Mouse (Mus musculus) heart, embryonic 10.5 days (tissue): ENCODE measurements around the gene Nptx2. TPM values are rescaled to one million over a fixed set of nuclear protein-coding genes. Genes with fewer than 3 reads are reported as not detected.

Source experiments
- DNase-seq: peaks from one replicate; pipeline ENCODE4 v3.0.0-alpha.2; 2017; ENCODE audit warnings: low spot score
- H3K27ac ChIP-seq: fragments of 300-500 bp; sonication (generic); 2 replicates; pipeline ENCODE4 v1.5.1; 2016; ENCODE audit warnings: mild to moderate bottlenecking
- H3K27me3 ChIP-seq: fragments of 300-500 bp; sonication (generic); 2 replicates; pipeline ENCODE4 v1.6.1; 2016; ENCODE audit warnings: mild to moderate bottlenecking; ENCODE audit not compliant: poor library complexity, insufficient read depth, severe bottlenecking
- H3K36me3 ChIP-seq: fragments of 300-500 bp; sonication (generic); 2 replicates; pipeline ENCODE4 v1.6.1; 2016; ENCODE audit warnings: mild to moderate bottlenecking, moderate library complexity
- H3K4me1 ChIP-seq: fragments of 300-500 bp; sonication (generic); 2 replicates; pipeline ENCODE4 v1.6.1; 2016; ENCODE audit warnings: mild to moderate bottlenecking
- H3K4me3 ChIP-seq: fragments of 300-500 bp; sonication (generic); 2 replicates; pipeline ENCODE4 v1.5.1; 2016; ENCODE audit warnings: mild to moderate bottlenecking, moderate library complexity
- H3K9me3 ChIP-seq: fragments of 300-500 bp; sonication (generic); 2 replicates; pipeline ENCODE4 v1.6.1; 2016; ENCODE audit warnings: mild to moderate bottlenecking, moderate library complexity
- WGBS: fragments of 180-500 bp; shearing (Covaris S2); methylation state at CpG from one replicate; pipeline ENCODE4 v1.1.7; 2016; 5-methylcytosine and 5-hydroxymethylcytosine counted together
- polyA plus RNA-seq: library from polyadenylated mRNA; unstranded; fragments of >200 nt; fragmentation: Nextera tagmentation; extraction: Ambion mirVana; gene quantifications from 2 replicates; pipeline ENCODE4 v1.2.1, GENCODE M21; 2016

The Nptx2 gene
- 1.1 and 1.6 TPM in 2 replicates for polyA plus RNA-seq

DNA sequence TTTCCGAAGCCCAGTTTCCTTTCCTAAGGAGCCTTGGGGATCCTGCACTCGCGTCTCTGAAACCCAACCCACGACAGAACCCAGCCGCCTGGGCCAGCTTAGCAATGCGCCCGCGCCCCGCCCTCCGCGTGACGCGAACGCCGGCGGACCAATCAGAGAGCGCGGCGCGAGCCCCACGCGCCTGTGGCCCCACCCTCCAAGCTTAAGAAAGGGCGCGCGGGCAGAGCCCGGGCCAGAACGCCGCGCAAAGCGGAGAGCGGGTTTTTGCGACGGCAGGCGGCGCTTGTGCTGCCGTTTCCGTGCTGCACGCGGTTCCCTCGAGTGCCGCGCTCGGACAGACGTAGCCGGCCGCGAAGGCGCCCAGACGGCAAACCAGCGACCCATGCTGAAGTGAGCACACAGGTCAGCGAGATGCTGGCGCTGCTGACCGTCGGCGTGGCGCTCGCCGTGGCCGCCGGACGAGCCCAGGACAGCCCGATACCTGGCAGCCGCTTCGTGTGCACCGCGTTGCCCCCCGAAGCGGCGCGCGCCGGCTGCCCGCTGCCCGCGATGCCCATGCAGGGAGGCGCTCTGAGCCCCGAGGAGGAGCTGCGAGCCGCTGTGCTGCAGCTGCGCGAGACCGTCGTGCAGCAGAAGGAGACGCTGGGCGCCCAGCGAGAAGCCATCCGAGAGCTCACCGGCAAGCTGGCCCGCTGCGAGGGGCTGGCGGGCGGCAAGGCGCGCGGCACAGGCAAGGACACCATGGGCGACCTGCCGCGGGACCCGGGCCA lies at the start of gene Nptx2:
Gene Nptx2 (plus strand): TSS at position 250 of the 770 bp plus-strand sequence.
- H3K4me3 ChIP-seq: peak within 1 kb of the TSS; percentile 52
- peak within 1 kb of the TSS; percentile 59; the same call in 1 of the 2 replicates for H3K27ac ChIP-seq
- peaks cover 19% of the 10 kb centered on the region for H3K4me1 ChIP-seq
- peaks cover 72% of the 10 kb centered on the region for H3K27me3 ChIP-seq
- peak; percentile 85 for DNase-seq
- H3K36me3 ChIP-seq: no peaks in the 10 kb centered on the region; the same call in 1 of the 2 replicates
- no peaks in the 10 kb centered on the region for H3K9me3 ChIP-seq
- under 1% methylated on average over 98 of the region's 99 CpGs for WGBS

DNA sequence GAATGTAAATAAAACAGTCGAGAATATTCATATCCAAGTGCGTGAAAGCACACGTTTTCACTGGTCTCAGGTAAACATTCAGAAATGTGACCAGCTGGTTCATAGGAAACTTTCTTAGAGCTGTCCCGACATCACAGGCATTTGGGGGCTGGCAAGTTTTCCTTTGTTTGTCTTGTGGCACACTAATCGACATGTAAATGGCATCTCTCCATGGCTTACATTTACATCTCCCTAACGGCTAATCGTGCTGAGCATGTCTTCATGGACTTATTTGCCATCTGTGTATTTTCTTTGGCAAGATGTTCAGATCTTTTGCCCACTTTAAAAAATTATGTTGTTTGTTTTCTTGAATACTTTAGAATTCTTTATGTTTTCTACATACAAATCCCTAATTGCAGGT lies 49.2 kb upstream of the Nptx2 start:
- WGBS: 85% methylated on average over 7 of the region's 7 CpGs
- DNase-seq: no peak

DNA sequence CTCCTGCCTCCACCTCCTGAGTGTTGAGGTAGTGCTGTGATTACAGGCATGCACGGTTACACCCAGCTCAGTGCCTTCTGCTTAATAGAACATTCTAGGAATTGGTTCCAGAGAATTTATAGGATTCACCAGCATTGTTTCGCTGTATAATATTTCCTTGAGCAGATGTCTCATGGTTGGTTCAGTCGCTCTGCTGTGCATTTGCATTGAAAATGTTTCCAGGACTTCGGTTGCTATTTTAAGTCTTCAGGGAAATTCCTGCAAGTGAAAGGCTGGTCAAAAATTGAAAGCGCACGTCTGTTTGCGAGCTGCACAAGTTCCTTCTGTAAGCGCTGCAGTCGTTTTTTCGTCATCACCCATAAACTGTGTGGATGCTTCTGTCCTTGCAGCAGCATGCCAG lies 41.5 kb upstream of the Nptx2 start:
- Histone ChIP-seq H3K9me3 (no peaks in the 10 kb centered on the region), H3K27ac (no peak overlapping the region), H3K27me3 (0 out of 2 replicates have a peak, but pooled peaks cover 8% of the 10 kb centered on the region), H3K4me1 (no peaks in the 10 kb centered on the region), H3K4me3 (no peak overlapping the region), H3K36me3 (no peaks in the 10 kb centered on the region)
- no peak for DNase-seq
- WGBS: 89% methylated on average over 10 of the region's 10 CpGs

More for the DNA sequence above, 49.2 kb upstream of the Nptx2 start:
- Histone ChIP-seq H3K27me3 (no peaks in the 10 kb centered on the region), H3K4me1 (no peaks in the 10 kb centered on the region), H3K36me3 (no peaks in the 10 kb centered on the region), H3K9me3 (no peaks in the 10 kb centered on the region), H3K4me3 (no peak overlapping the region), H3K27ac (no peak overlapping the region)

DNA sequence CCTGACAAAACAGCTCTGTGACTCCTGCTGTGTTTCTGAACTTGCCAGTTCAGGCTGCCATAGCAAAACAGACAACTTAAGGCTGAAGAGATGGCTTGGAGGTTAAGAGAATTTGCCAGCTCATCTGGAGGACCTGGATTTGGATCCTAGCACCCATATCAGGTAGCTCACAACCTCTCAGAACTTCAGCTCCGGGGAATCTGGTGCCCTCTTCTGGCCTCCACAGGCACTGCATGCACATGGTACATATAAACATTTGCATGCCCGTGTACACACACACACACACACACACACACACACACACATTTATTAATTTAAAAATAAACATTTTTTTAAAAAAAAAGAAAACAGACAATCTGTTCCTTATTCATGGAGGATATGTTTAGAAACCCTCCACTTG lies 40.0 kb upstream of the Nptx2 start:
- H3K4me1 ChIP-seq: no peaks in the 10 kb centered on the region
- H3K27me3 ChIP-seq: 0 out of 2 replicates have a peak, but pooled peaks cover 8% of the 10 kb centered on the region
- no peak overlapping the region for H3K27ac ChIP-seq
- WGBS: 91% methylated on average over 2 of the region's 2 CpGs
- no peaks in the 10 kb centered on the region for H3K9me3 ChIP-seq
- H3K4me3 ChIP-seq: no peak overlapping the region
- H3K36me3 ChIP-seq: no peaks in the 10 kb centered on the region
- DNase-seq: no peak

DNA sequence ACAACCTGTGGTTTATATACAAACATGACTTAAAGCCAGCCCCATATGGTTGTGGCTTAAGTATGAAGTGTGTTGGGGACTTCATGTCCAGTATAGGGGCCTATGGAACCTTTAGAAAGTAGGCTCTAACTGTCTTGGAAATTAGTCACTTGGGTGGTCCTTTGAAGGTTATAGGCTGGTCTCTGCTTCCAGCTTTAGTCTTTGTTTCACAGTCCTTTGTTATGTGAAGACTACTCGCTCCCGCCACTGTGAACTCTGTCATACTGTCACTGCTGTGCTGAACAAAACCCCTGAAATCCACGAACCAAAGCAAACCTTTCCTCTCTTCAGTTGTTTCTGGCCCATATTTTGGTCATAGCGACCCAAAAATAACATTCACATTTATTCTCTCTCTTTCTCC lies 39.5 kb upstream of the Nptx2 start:
- DNase-seq: no peak
- H3K36me3 ChIP-seq: no peaks in the 10 kb centered on the region
- no peak overlapping the region for H3K4me3 ChIP-seq
- H3K4me1 ChIP-seq: no peaks in the 10 kb centered on the region
- H3K27me3 ChIP-seq: 0 out of 2 replicates have a peak, but pooled peaks cover 8% of the 10 kb centered on the region
- no peak overlapping the region for H3K27ac ChIP-seq
- 73% methylated on average over 4 of the region's 4 CpGs for WGBS
- no peaks in the 10 kb centered on the region for H3K9me3 ChIP-seq

DNA sequence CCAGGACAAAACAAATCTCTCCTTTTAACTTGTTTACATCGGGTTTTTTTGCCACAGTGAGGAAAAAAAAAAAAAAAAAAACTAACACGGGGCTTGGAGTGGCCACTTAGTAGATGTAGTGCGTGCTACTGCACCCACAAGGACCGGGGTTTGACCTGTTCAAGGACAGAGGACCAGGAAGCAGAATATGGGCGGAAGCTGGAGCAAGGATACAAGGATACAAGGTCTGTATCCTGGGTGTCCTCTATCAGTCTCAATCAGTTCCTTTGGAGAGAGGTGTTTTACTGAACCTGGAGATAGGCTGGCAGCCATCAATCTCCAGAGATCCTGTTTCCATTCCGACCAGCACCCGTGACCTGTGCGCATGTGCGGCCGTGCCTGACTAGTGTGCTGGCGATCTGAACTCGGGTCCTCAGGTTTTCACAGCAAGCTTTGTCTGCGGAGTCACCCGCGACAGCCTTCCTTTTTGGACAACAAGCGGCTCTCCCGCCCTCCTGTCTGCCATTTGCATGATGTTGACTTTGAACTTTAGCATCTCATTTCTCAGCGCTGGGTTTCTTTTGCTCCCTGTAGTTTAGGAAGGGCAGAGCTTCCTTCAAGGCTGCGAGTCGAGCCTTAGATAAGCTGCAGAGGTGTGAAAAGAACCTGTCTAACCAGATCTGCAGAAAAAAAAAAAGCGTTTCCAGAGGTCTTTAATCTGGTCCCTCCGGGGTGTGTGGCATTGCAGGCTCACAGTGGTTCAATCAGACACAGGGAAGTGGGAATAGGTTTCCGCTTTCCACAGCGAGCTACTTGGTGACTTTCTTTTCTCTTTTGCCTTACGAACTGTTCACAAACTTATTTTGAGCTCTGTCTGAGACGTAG lies 38.8 kb upstream of the Nptx2 start:
- H3K4me3 ChIP-seq: peak overlapping the region; percentile 29; the same call in 1 of the 2 replicates
- WGBS: 19% methylated on average over 26 of the region's 26 CpGs
- no peaks in the 10 kb centered on the region for H3K9me3 ChIP-seq
- no peak for DNase-seq
- no peaks in the 10 kb centered on the region for H3K4me1 ChIP-seq
- 0 out of 2 replicates have a peak, but pooled peaks cover 8% of the 10 kb centered on the region for H3K27me3 ChIP-seq
- no peak overlapping the region for H3K27ac ChIP-seq
- H3K36me3 ChIP-seq: no peaks in the 10 kb centered on the region

DNA sequence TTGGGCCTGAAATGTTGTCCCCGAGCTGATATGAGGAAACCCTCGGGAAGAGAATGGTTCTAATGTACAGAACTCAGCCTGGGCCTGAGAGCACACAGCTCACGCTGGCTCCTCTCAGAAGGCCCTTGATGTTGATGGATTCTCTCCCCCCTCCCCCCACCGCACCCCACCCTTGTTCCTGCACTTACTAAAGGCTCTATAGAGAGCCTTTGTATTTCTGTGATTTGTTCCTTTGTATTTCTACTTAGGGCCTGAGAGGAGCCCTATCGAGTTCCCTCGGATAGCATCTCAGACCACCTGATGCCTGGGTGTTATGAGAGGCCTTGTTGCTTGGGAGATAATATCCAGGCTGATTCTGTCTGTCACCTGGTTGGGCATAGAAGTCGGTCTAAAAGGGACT lies 36.3 kb upstream of the Nptx2 start:
- Histone ChIP-seq H3K36me3 (no peaks in the 10 kb centered on the region), H3K27ac (no peak overlapping the region), H3K4me1 (no peaks in the 10 kb centered on the region), H3K4me3 (no peak overlapping the region), H3K27me3 (0 out of 2 replicates have a peak, but pooled peaks cover 8% of the 10 kb centered on the region), H3K9me3 (no peaks in the 10 kb centered on the region)
- 48% methylated on average over 7 of the region's 7 CpGs for WGBS
- DNase-seq: no peak

DNA sequence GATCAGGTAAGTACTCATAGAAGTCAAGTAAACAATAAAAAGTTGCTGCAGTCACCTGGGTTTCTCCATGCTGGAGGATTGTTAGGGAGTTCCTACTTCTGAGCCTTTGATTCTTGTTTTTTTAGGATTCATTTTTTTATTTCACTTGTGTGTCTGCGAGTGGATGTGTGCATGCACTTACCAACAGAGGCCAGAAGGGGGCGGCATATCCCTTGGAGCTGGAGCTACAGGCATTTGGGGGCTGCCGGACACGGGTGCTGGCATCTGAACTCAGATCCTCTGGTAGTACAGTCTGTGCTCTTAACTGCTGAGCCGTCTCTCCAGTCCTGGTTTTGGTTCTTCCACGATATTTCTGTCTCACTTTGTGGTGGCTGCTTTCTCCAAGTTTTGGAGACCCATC lies 31.0 kb upstream of the Nptx2 start:
- 55% methylated on average over 6 of the region's 6 CpGs for WGBS
- no peaks in the 10 kb centered on the region for H3K9me3 ChIP-seq
- no peak for DNase-seq
- no peak overlapping the region for H3K4me3 ChIP-seq
- no peak overlapping the region for H3K27ac ChIP-seq
- no peaks in the 10 kb centered on the region for H3K27me3 ChIP-seq
- no peaks in the 10 kb centered on the region for H3K4me1 ChIP-seq
- H3K36me3 ChIP-seq: no peaks in the 10 kb centered on the region

DNA sequence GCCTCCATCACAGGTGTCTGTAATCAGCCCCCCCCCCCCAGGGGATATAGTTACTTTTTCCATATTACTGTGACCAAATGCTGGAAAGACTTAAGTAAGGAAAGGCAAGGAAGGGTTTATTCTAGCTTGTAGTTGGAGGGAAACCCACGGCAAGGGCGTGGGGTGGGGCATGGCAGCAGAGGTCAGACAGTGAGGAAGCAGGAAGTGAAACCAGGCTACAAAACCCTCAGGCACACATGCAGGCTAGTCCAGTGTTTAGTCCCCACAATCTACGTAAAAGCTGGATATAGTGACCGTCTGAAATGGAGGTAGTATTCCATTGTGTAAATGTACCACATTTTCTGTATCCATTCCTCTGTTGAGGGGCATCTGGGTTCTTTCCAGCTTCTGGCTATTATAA lies 30.5 kb upstream of the Nptx2 start:
- no peaks in the 10 kb centered on the region for H3K36me3 ChIP-seq
- H3K4me3 ChIP-seq: no peak overlapping the region
- H3K4me1 ChIP-seq: no peaks in the 10 kb centered on the region
- no peak for DNase-seq
- H3K27ac ChIP-seq: no peak overlapping the region
- 78% methylated on average over 4 of the region's 4 CpGs for WGBS
- no peaks in the 10 kb centered on the region for H3K27me3 ChIP-seq
- no peaks in the 10 kb centered on the region for H3K9me3 ChIP-seq

DNA sequence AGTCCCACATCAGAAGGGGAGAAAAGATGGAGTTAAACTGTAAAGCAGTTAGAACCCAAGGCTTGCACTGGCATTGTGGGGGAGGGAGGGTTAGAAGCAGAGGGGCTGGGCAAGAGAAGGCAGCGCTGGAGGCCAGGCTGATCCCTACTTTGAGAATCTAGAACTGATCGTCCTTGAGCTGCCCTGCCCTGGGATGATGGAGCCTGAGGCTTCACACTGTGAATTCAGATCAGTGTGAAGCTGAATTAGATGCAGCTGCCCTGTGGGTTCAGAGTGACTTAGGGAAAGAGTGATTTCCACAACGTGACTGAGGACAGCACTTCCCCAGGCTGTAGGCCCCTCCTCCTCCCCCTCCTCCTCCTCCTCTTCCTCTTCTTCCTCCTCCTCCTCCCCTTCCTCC lies 25.6 kb upstream of the Nptx2 start:
- no peak overlapping the region for H3K27ac ChIP-seq
- no peak for DNase-seq
- no peaks in the 10 kb centered on the region for H3K36me3 ChIP-seq
- peaks cover 7% of the 10 kb centered on the region; the same call in 1 of the 2 replicates for H3K4me1 ChIP-seq
- H3K27me3 ChIP-seq: no peaks in the 10 kb centered on the region
- 31% methylated on average over 3 of the region's 3 CpGs for WGBS
- no peak overlapping the region for H3K4me3 ChIP-seq
- no peaks in the 10 kb centered on the region for H3K9me3 ChIP-seq

DNA sequence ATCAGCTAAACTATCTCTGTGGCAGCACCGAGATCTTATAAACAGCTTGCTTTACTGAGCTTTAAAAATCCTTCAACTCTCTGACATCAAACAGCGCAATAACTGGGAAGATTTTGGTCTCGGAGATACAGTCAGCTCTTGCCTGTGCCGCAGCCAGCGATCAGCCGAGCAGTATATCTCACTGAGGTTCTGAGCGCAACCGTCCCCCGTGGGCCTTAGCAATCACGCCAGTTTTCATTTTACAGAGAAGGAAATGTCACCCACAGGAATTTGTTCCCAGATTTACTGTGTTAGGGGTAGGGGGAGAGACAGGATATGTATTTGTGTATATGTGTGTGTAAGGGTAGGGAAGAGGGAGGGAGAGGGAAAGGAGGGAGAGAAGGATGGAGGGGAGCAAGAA lies 20.9 kb upstream of the Nptx2 start:
- no peak overlapping the region for H3K27ac ChIP-seq
- peaks cover 7% of the 10 kb centered on the region; the same call in 1 of the 2 replicates for H3K4me1 ChIP-seq
- WGBS: 84% methylated on average over 10 of the region's 10 CpGs
- H3K4me3 ChIP-seq: no peak overlapping the region
- no peaks in the 10 kb centered on the region for H3K9me3 ChIP-seq
- H3K36me3 ChIP-seq: no peaks in the 10 kb centered on the region
- DNase-seq: no peak
- H3K27me3 ChIP-seq: no peaks in the 10 kb centered on the region

DNA sequence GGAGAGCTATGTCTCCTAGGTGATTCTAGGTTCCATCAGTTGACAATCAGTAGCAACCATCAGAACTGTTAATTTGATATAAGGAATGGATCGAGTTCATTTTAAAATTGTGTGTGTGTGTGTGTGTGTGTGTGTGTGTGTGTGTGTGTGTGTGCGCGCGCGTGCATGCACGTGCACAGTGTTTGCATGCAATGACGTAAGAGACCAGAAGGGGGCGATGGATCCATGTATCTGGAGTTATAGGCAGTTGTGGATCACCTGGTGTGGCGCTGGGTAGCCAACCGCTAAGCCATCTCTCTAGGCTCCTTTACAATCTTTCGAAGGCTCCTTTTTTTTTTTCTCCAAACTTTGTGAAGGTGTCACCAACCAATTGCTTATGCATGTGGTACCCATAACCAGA lies 16.6 kb upstream of the Nptx2 start:
- H3K4me3 ChIP-seq: no peak overlapping the region
- no peaks in the 10 kb centered on the region for H3K36me3 ChIP-seq
- WGBS: 90% methylated on average over 11 of the region's 11 CpGs
- no peaks in the 10 kb centered on the region for H3K27me3 ChIP-seq
- H3K27ac ChIP-seq: no peak overlapping the region
- H3K9me3 ChIP-seq: no peaks in the 10 kb centered on the region
- no peaks in the 10 kb centered on the region for H3K4me1 ChIP-seq
- DNase-seq: no peak

DNA sequence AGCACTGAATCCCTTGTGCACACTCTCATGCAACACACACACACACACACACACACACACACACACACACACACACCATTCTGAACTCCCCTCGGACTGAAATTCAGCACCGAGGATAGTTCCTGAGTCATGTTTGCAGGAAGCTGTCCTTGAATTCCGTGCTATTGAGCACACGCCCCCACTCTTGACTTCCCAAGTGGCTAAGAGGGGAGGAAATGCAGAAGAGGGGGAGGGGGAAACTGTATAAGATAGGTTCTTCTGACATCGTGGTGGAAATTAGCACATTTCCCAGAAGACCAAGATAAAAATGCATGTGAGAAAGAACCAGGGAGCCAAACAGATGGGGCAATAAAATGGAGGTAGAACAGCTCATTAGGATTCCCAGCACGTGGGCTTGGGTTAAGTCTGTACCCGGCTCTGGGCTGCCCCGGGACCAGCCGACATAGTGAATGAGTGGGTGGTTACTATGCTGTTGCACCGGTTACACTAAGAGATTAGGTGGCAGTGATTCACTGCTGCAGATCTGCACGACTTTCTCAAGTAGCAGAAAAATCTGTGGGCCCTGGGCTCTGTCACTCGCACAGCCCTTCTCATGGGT lies 2.9 kb upstream of the Nptx2 start:
- WGBS: 15% methylated on average over 12 of the region's 12 CpGs
- no peak for DNase-seq
- Histone ChIP-seq H3K27me3 (peaks cover 43% of the 10 kb centered on the region), H3K27ac (no peak overlapping the region), H3K9me3 (no peaks in the 10 kb centered on the region), H3K36me3 (no peaks in the 10 kb centered on the region), H3K4me1 (peaks cover 13% of the 10 kb centered on the region), H3K4me3 (no peak overlapping the region)
